Mouse (Mus musculus): ENCODE measurements around the gene Tgif1.

- TF ChIP-seq CTCF (IDR thresholded peaks at IDR 0.05; ENCODE audit: borderline replicate concordance, insufficient read depth, low read depth, low read length) (no peak), POLR2A (IDR thresholded peaks at IDR 0.05; ENCODE audit: borderline replicate concordance, insufficient read depth, low read length) (no peak)
Measured at GRCm38 (mm10) chr17:70826227-70826626, 27.1 kb downstream of the Tgif1 start.
